Mouse (Mus musculus): ENCODE measurements around the gene Fbxw27. TPM values are rescaled to one million over a fixed set of nuclear protein-coding genes. Genes with fewer than 3 reads are reported as not detected.
"Not testable (repeated sequence)": the region's sequence is repeated elsewhere in the genome, so short reads cannot be mapped to it uniquely, and the experiment has no call there.

Gene Fbxw27
- polyA plus RNA-seq, 1 experiment from 2014 or later = not detected

DNA sequence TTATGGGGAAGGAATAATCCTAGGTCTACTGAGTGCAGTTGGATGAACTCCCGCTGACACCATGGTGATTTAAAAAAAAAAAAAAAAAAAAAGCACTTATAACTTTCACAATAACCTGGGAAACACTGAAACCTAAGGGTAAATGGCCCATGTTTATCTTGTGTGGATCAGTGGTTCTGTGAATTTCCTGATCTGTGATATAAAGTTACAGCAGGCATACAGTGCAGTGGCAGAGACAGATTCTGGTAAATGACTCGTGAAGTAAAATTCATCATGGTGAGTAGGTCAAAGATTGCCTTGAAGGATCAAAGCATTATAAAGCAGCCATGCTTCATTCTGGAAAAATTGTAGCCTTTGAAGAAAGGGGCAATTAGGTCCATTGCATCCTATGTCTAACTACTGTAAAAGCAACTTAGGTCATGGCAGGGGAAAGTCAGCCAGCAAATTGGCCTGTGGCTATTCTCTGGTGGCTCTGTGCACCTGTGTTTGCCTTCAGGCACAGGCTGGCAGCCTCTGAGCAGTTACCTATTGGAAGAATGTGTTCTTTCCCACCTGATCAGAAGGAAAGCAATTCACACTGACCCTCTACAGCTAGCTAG lies 16.3 kb upstream of the Fbxw27 start:
- no peak overlapping the region for H3K27ac ChIP-seq (ENCODE audit: low read depth, low read length)
- no peak overlapping the region for H3K4me3 ChIP-seq (ENCODE audit: low read depth, low read length)
- no peaks in the 10 kb centered on the region for H3K27me3 ChIP-seq (ENCODE audit: control insufficient read depth, insufficient read depth, low read length)
- 84% methylated on average over 2 of the region's 2 CpGs for WGBS
- H3K36me3 ChIP-seq (ENCODE audit: control insufficient read depth, insufficient read depth, low read length) = no peaks in the 10 kb centered on the region
- no peak overlapping the region for H3K4me2 ChIP-seq (replicated peaks; ENCODE audit: low read depth, low read length)
- ATAC-seq (ENCODE audit: low FRiP score) (no peak), DNase-seq (ENCODE audit: low spot score) (no peak)
- no peaks in the 10 kb centered on the region for H3K4me1 ChIP-seq (replicated peaks; ENCODE audit: control insufficient read depth, insufficient read depth, low read length)
- H3K9ac ChIP-seq (ENCODE audit: low read depth, low read length) = no peak overlapping the region
- H3K9me3 ChIP-seq (ENCODE audit: control insufficient read depth, low read length) = no peaks in the 10 kb centered on the region

GRCm38 (mm10) chr9:109806260-109806659 lies 15.8 kb upstream of the Fbxw27 start:
- no peak overlapping the region for H3K4me3 ChIP-seq (ENCODE audit: low read depth, low read length)
- no peak overlapping the region for H3K4me2 ChIP-seq (replicated peaks; ENCODE audit: low read depth, low read length)
- no peaks in the 10 kb centered on the region for H3K4me1 ChIP-seq (replicated peaks; ENCODE audit: control insufficient read depth, insufficient read depth, low read length)
- no peaks in the 10 kb centered on the region for H3K36me3 ChIP-seq (ENCODE audit: control insufficient read depth, insufficient read depth, low read length)
- no peaks in the 10 kb centered on the region for H3K27me3 ChIP-seq (ENCODE audit: control insufficient read depth, insufficient read depth, low read length)
- no peak overlapping the region for H3K9ac ChIP-seq (ENCODE audit: low read depth, low read length)
- H3K9me3 ChIP-seq (ENCODE audit: control insufficient read depth, low read length) = no peaks in the 10 kb centered on the region
- no peak for ATAC-seq (ENCODE audit: low FRiP score)
- 52% methylated on average over 1 of the region's 1 CpGs for WGBS
- no peak for DNase-seq (ENCODE audit: low spot score)
- H3K27ac ChIP-seq (ENCODE audit: low read depth, low read length) = no peak overlapping the region

DNA sequence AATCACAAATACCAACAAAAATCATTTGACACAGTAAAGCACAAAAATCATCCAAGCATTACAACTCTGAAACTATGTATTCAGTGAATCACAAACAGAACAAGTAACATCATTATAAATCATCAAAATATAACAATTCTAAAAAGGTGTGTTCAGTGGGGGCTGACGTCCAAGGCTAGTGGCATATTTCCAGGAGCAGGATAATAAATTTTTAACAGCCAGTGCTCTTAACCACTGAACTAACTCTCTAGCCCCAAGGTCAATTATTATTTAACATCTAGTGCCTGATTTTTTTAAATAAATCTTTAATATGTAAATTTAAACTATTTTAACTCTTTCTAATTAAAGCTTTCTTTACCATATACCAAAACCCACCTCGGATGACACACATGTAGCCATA lies 15.1 kb upstream of the Fbxw27 start:
- not testable (repeated sequence) for H3K36me3 ChIP-seq (ENCODE audit: control insufficient read depth, insufficient read depth, low read length); H3K9ac ChIP-seq (ENCODE audit: low read depth, low read length); H3K27me3 ChIP-seq (ENCODE audit: control insufficient read depth, insufficient read depth, low read length); H3K27ac ChIP-seq (ENCODE audit: low read depth, low read length); H3K9me3 ChIP-seq (ENCODE audit: control insufficient read depth, low read length); H3K4me2 ChIP-seq (replicated peaks; ENCODE audit: low read depth, low read length); DNase-seq (ENCODE audit: low spot score); H3K4me1 ChIP-seq (replicated peaks; ENCODE audit: control insufficient read depth, insufficient read depth, low read length); ATAC-seq (ENCODE audit: low FRiP score); H3K4me3 ChIP-seq (ENCODE audit: low read depth, low read length)
- WGBS = 87% methylated on average over 2 of the region's 2 CpGs

GRCm38 (mm10) chr9:109798051-109798450 lies 7.6 kb upstream of the Fbxw27 start:
- WGBS = 100% methylated on average over 1 of the region's 1 CpGs
- no peak overlapping the region for H3K27ac ChIP-seq (ENCODE audit: low read depth, low read length)
- no peak overlapping the region for H3K9ac ChIP-seq (ENCODE audit: low read depth, low read length)
- H3K4me3 ChIP-seq (ENCODE audit: low read depth, low read length) = no peak overlapping the region
- no peaks in the 10 kb centered on the region for H3K4me1 ChIP-seq (replicated peaks; ENCODE audit: control insufficient read depth, insufficient read depth, low read length)
- DNase-seq (ENCODE audit: low spot score) (peak; percentile 40), ATAC-seq (ENCODE audit: low FRiP score) (no peak)
- H3K27me3 ChIP-seq (ENCODE audit: control insufficient read depth, insufficient read depth, low read length) = no peaks in the 10 kb centered on the region
- H3K4me2 ChIP-seq (replicated peaks; ENCODE audit: low read depth, low read length) = no peak overlapping the region
- no peaks in the 10 kb centered on the region for H3K36me3 ChIP-seq (ENCODE audit: control insufficient read depth, insufficient read depth, low read length)
- no peaks in the 10 kb centered on the region for H3K9me3 ChIP-seq (ENCODE audit: control insufficient read depth, low read length)

GRCm38 (mm10) chr9:109795811-109796210 lies 5.3 kb upstream of the Fbxw27 start:
- Histone ChIP-seq H3K9me3 (ENCODE audit: control insufficient read depth, low read length) (no peaks in the 10 kb centered on the region), H3K36me3 (ENCODE audit: control insufficient read depth, insufficient read depth, low read length) (no peaks in the 10 kb centered on the region), H3K27ac (ENCODE audit: low read depth, low read length) (no peak overlapping the region), H3K4me2 (replicated peaks; ENCODE audit: low read depth, low read length) (no peak overlapping the region), H3K4me1 (replicated peaks; ENCODE audit: control insufficient read depth, insufficient read depth, low read length) (no peaks in the 10 kb centered on the region), H3K27me3 (ENCODE audit: control insufficient read depth, insufficient read depth, low read length) (no peaks in the 10 kb centered on the region), H3K4me3 (ENCODE audit: low read depth, low read length) (no peak overlapping the region), H3K9ac (ENCODE audit: low read depth, low read length) (no peak overlapping the region)
- DNase-seq (ENCODE audit: low spot score) (no peak), ATAC-seq (ENCODE audit: low FRiP score) (no peak)
- WGBS = 78% methylated on average over 2 of the region's 2 CpGs

DNA sequence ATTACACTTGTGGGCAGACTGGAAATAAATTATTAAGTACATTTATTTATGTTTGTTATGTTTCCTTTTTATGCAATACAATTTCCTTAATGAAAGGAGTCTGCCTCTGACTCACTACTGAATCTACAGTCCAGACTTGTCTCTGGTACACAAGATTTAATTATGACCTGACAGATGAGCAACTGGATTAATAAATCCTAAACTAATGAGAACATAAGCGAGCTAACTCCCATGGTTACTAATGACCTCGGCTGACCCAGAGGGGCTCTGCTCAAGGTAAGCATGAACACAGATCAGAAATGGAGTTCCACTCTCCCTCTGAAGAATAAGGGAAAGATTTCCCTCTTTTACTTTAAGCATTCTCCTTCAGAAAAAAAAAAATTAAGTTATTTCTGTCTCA lies 4.8 kb upstream of the Fbxw27 start:
- H3K9ac ChIP-seq (ENCODE audit: low read depth, low read length) = no peak overlapping the region
- no peak overlapping the region for H3K4me3 ChIP-seq (ENCODE audit: low read depth, low read length)
- DNase-seq (ENCODE audit: low spot score) (no peak), ATAC-seq (ENCODE audit: low FRiP score) (no peak)
- 74% methylated on average over 2 of the region's 2 CpGs for WGBS
- H3K4me2 ChIP-seq (replicated peaks; ENCODE audit: low read depth, low read length) = no peak overlapping the region
- no peak overlapping the region for H3K27ac ChIP-seq (ENCODE audit: low read depth, low read length)
- no peaks in the 10 kb centered on the region for H3K27me3 ChIP-seq (ENCODE audit: control insufficient read depth, insufficient read depth, low read length)
- no peaks in the 10 kb centered on the region for H3K9me3 ChIP-seq (ENCODE audit: control insufficient read depth, low read length)
- no peaks in the 10 kb centered on the region for H3K36me3 ChIP-seq (ENCODE audit: control insufficient read depth, insufficient read depth, low read length)
- no peaks in the 10 kb centered on the region for H3K4me1 ChIP-seq (replicated peaks; ENCODE audit: control insufficient read depth, insufficient read depth, low read length)

- WGBS = 85% methylated on average over 1 of the region's 1 CpGs
- not testable (repeated sequence) for H3K4me1 ChIP-seq (replicated peaks; ENCODE audit: control insufficient read depth, insufficient read depth, low read length); ATAC-seq (ENCODE audit: low FRiP score)
Measured at GRCm38 (mm10) chr9:109766841-109767240, 23.6 kb downstream of the Fbxw27 start.

GRCm38 (mm10) chr9:109745989-109746388 lies 44.5 kb downstream of the Fbxw27 start, which contains the start of gene Fbxw26:
Gene Fbxw26 (minus strand): TSS chr9:109746089.
- not testable (repeated sequence) for DNase-seq (ENCODE audit: low spot score); H3K9me3 ChIP-seq (ENCODE audit: control insufficient read depth, low read length); H3K36me3 ChIP-seq (ENCODE audit: control insufficient read depth, insufficient read depth, low read length); H3K4me1 ChIP-seq (replicated peaks; ENCODE audit: control insufficient read depth, insufficient read depth, low read length); H3K27ac ChIP-seq (ENCODE audit: low read depth, low read length); ATAC-seq (ENCODE audit: low FRiP score); H3K9ac ChIP-seq (ENCODE audit: low read depth, low read length); H3K4me3 ChIP-seq (ENCODE audit: low read depth, low read length); H3K4me2 ChIP-seq (replicated peaks; ENCODE audit: low read depth, low read length); H3K27me3 ChIP-seq (ENCODE audit: control insufficient read depth, insufficient read depth, low read length)
- 85% methylated on average over 3 of the region's 3 CpGs for WGBS

More at GRCm38 (mm10) chr9:109766841-109767240, 23.6 kb downstream of the Fbxw27 start:
- not testable (repeated sequence) for H3K4me3 ChIP-seq (ENCODE audit: low read depth, low read length); H3K4me2 ChIP-seq (replicated peaks; ENCODE audit: low read depth, low read length); H3K27ac ChIP-seq (ENCODE audit: low read depth, low read length); H3K36me3 ChIP-seq (ENCODE audit: control insufficient read depth, insufficient read depth, low read length); DNase-seq (ENCODE audit: low spot score); H3K27me3 ChIP-seq (ENCODE audit: control insufficient read depth, insufficient read depth, low read length); H3K9me3 ChIP-seq (ENCODE audit: control insufficient read depth, low read length); H3K9ac ChIP-seq (ENCODE audit: low read depth, low read length)

Measured in hindbrain, embryonic 11.5 days (tissue).